Mouse (Mus musculus): ENCODE results near the gene Nfkb1. TPM values are rescaled to one million over a fixed set of nuclear protein-coding genes. Genes with fewer than 3 reads are reported as not detected.

The Nfkb1 gene
- total and polyA plus RNA-seq, 3 experiments: 271 to 369 (median 346) TPM

- H3K4me1 ChIP-seq (ENCODE audit: control insufficient read depth in 1 of 2, insufficient read depth in 2 of 2): peaks cover 0 to 29% of the 10 kb centered on the region in 2 experiments; a peak in 2 of 4 replicates
- H3K9ac ChIP-seq (ENCODE audit: insufficient read depth, low read depth): no peak overlapping the region
- no peaks in the 10 kb centered on the region for H3K27me3 ChIP-seq (replicated peaks)
- DNase-seq (ENCODE audit: extremely low read depth): no peak
- dilution Hi-C loops (cut with MboI; ENCODE audit: extremely low pct_ligation_motif_present, extremely low pct_unique_long_range_greater_than_20kb, low sequenced_read_pairs): no loop called here
- in situ Hi-C loops (cut with MboI; ENCODE audit: low pct_ligation_motif_present, low pct_unique_long_range_greater_than_20kb, low sequenced_read_pairs): no loop called here
- no peaks in the 10 kb centered on the region; the same call in 1 of the 2 replicates for H3K79me2 ChIP-seq (replicated peaks; ENCODE audit: control insufficient read depth, extremely low read depth, insufficient read depth, poor library complexity, severe bottlenecking)
- no peaks in the 10 kb centered on the region for H3K9me3 ChIP-seq (replicated peaks; ENCODE audit: low read length)
- H3K36me3 ChIP-seq (replicated peaks in 1 of 2; ENCODE audit: control insufficient read depth in 1 of 2, insufficient read depth in 1 of 2, low read length in 1 of 2): peaks cover 61 to 96% of the 10 kb centered on the region in 2 experiments
- H3K4me3 ChIP-seq (replicated peaks in 1 of 3; ENCODE audit: low read depth in 2 of 3, low read length in 2 of 3, poor library complexity in 1 of 3): no peak overlapping the region
- TF ChIP-seq TCF12 (IDR thresholded peaks at IDR 0.05; ENCODE audit: low read depth, low read length) (no peak), ZC3H11A (IDR thresholded peaks at IDR 0.05; ENCODE audit: low read depth, low read length) (no peak), EP300 (IDR thresholded peaks at IDR 0.05; ENCODE audit: low read length) (no peak), POLR2AphosphoS2 (IDR thresholded peaks at IDR 0.05; ENCODE audit: low read depth, low read length) (no peak), MEF2A (IDR thresholded peaks at IDR 0.05; ENCODE audit: borderline replicate concordance, low read depth, low read length) (no peak), SMC3 (IDR thresholded peaks at IDR 0.05; ENCODE audit: low read depth, low read length) (no peak), JUN (IDR thresholded peaks at IDR 0.05; ENCODE audit: insufficient read depth, low read depth, low read length) (no peak), HCFC1 (IDR thresholded peaks at IDR 0.05; ENCODE audit: low read depth, low read length) (no peak), SIN3A (IDR thresholded peaks at IDR 0.05; ENCODE audit: low read length) (no peak), ELF1 (IDR thresholded peaks at IDR 0.05; ENCODE audit: low read depth, low read length) (no peak), IRF4 (IDR thresholded peaks at IDR 0.05; ENCODE audit: low read depth, low read length) (no peak), MAZ (IDR thresholded peaks at IDR 0.05; ENCODE audit: low read depth, low read length) (no peak), USF2 (conservative IDR thresholded peaks at IDR 0.05; ENCODE audit: low read depth, low read length) (no peak), ZNF384 (IDR thresholded peaks at IDR 0.05; ENCODE audit: low read depth, low read length) (no peak), GABPA (IDR thresholded peaks at IDR 0.05; ENCODE audit: insufficient replicate concordance, low read depth, low read length) (no peak), RCOR1 (conservative IDR thresholded peaks at IDR 0.05; ENCODE audit: low read depth, low read length) (no peak), MAX (IDR thresholded peaks at IDR 0.05; ENCODE audit: low read length) (no peak)
- H3K27ac ChIP-seq (ENCODE audit: insufficient read depth, low read depth): no peak overlapping the region
- no peak overlapping the region for H3K4me2 ChIP-seq (ENCODE audit: insufficient read depth, low read depth, poor library complexity, severe bottlenecking)
Measured at GRCm38 (mm10) chr3:135656156-135656555, 35.2 kb downstream of the Nfkb1 start.

GRCm38 (mm10) chr3:135650773-135651555 is 40.4 kb downstream of the Nfkb1 start:
- H3K9ac ChIP-seq (ENCODE audit: insufficient read depth, low read depth): no peak overlapping the region
- dilution Hi-C loops (cut with MboI; ENCODE audit: extremely low pct_ligation_motif_present, extremely low pct_unique_long_range_greater_than_20kb, low sequenced_read_pairs): no loop called here

More at GRCm38 (mm10) chr3:135650773-135651555, 40.4 kb downstream of the Nfkb1 start:
- H3K36me3 ChIP-seq (replicated peaks in 1 of 2; ENCODE audit: control insufficient read depth in 1 of 2, insufficient read depth in 1 of 2, low read length in 1 of 2): peaks cover 71 to 96% of the 10 kb centered on the region in 2 experiments
- no peaks in the 10 kb centered on the region for H3K27me3 ChIP-seq (replicated peaks)
- no peak for DNase-seq (ENCODE audit: extremely low read depth)
- TF ChIP-seq SIN3A (IDR thresholded peaks at IDR 0.05; ENCODE audit: low read length) (no peak), TCF12 (IDR thresholded peaks at IDR 0.05; ENCODE audit: low read depth, low read length) (no peak), CHD1 (IDR thresholded peaks at IDR 0.05; ENCODE audit: low read depth, low read length) (no peak), TBP (conservative IDR thresholded peaks at IDR 0.05; ENCODE audit: low read depth, low read length) (no peak), NELFE (IDR thresholded peaks at IDR 0.05; ENCODE audit: low read depth, low read length) (no peak), MYC (IDR thresholded peaks at IDR 0.05; ENCODE audit: low read depth, low read length) (no peak), PAX5 (IDR thresholded peaks at IDR 0.05; ENCODE audit: low read length) (no peak), MAFK (IDR thresholded peaks at IDR 0.05; ENCODE audit: insufficient replicate concordance, low read length) (no peak)
- in situ Hi-C loops (cut with MboI; ENCODE audit: low pct_ligation_motif_present, low pct_unique_long_range_greater_than_20kb, low sequenced_read_pairs): no loop called here
- H3K4me1 ChIP-seq (ENCODE audit: control insufficient read depth in 1 of 2, insufficient read depth in 2 of 2): peaks cover 0 to 9% of the 10 kb centered on the region in 2 experiments; a peak in 1 of 4 replicates
- no peak overlapping the region for H3K4me2 ChIP-seq (ENCODE audit: insufficient read depth, low read depth, poor library complexity, severe bottlenecking)
- H3K4me3 ChIP-seq (replicated peaks in 1 of 3; ENCODE audit: low read depth in 2 of 3, low read length in 2 of 3, poor library complexity in 1 of 3): no peak overlapping the region
- H3K27ac ChIP-seq (ENCODE audit: insufficient read depth, low read depth): no peak overlapping the region
- peaks cover 4% of the 10 kb centered on the region for H3K9me3 ChIP-seq (replicated peaks; ENCODE audit: low read length)
- no peaks in the 10 kb centered on the region for H3K79me2 ChIP-seq (replicated peaks; ENCODE audit: control insufficient read depth, extremely low read depth, insufficient read depth, poor library complexity, severe bottlenecking)

Data from CH12.LX (cell line).